Mouse (Mus musculus): ENCODE data around the gene Fbxl19.
"Not testable (repeated sequence)": the region's sequence is repeated elsewhere in the genome, so short reads cannot be mapped to it uniquely, and the experiment has no call there.

The Fbxl19 gene

DNA sequence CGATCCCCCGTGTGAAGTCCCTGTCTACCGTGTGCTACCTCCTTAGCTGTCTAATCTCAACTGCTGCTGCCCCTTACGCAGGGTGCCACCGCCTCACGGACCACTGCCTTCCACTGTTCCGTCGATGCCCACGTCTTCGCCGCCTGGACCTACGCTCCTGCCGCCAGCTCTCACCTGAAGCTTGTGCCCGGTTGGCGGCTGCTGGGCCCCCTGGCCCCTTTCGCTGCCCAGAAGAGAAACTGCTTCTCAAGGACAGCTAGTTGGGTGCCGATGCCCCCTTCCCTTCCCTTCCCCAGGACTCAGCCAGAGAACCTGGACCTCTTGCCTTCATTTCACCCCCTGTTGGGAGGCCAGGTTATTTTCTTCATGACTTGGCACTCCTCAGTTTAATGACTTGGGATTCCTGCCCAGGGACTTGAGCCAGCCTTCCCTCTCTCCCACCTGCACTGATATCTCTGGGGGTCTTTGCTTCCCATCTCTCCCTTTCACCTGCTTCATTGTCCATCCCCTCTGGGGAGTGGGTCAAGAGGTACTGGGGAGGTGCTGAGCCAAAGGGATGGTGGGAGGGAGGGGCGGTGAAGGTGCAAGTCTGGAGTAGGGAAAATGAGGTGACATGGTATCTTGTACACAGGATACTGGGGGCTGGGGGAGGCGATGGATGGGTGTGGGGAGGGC lies 23.5 kb downstream of the Fbxl19 start:
- DNase-seq (ENCODE audit: low spot score in 2 of 2): no peak

- no peak for DNase-seq (ENCODE audit: low spot score in 2 of 2)
Measured at GRCm38 (mm10) chr7:127768346-127768996, 24.1 kb downstream of the Fbxl19 start.

DNA sequence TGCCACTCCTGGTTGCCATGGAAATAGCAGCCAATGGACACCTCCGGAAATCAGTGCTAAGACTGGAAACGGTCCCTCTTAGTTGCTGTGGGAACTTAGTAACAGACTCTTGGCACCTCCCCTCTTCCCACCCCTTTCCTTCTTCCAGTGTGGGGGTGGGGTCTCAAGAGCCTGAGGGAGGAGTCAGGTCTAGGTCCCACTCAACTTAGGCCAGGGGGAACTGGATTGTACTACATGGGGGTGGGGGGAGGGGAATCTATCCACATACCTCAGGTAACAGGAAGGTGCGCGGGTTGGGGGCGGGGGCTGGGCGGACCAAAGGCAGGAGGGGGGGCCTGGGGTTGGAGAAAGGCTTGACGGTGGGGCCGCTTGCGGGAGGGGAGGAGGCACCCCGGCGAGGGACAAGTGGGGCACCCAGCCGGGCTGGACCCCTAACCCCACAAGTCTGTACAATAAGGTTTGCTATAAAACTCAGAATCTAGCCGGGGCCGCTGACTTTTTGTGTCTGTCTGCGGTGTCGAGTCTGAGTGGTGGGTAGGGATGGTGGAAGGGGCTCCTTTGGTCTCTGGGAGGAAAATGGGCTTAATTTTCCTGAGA lies 24.8 kb downstream of the Fbxl19 start:
- peak; percentile 98 to 99 for DNase-seq (ENCODE audit: low spot score in 2 of 2)

DNA sequence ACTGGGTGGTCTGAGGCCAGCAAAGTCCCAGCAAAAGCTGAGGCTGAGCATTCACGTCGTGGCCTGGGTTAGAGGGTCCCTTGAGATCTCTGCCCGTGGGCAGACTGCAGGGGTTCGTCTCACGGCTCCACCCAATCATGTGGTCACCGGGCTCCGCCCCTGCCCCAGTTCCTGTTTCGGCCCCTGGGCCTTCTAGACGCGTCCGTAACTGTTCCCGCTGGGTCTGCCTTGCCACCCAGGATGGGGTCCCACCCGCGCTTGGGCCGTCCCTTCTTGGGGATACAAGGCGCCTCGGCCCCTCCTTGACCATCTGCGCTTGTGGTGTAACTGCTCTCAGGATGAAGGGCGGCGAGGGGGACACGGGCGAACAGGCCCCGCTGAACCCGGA lies 25.3 kb downstream of the Fbxl19 start, which contains the start of gene Orai3:
TSS of gene Orai3 (plus strand) at position 165 of the 388 bp plus-strand sequence.
- DNase-seq (ENCODE audit: low spot score in 2 of 2): peak; percentile 92 to 95

- DNase-seq (ENCODE audit: low spot score in 2 of 2): peak in 1 of 2 experiments; percentile 46
Measured at GRCm38 (mm10) chr7:127770039-127770905, 25.9 kb downstream of the Fbxl19 start.

DNA sequence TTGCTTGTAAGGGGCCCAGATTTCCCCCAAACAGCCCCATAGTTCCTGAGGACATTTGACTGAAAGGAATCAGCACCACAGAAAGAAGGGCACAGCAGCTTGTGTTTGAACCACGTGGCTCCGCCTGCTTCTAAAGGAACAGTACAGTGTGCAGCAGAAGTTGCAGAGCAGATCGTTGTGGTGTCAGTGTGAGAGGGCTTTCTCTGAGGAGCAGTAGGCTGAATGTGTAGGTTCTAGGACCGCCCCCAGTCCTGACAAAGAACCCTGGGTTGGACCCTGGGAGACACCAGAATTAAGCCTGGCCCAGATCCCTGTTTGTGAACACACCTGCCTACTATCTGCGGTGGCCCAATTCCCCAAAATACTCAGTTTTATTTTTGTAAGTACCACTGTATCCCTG lies 26.9 kb downstream of the Fbxl19 start:
- no peak for DNase-seq (ENCODE audit: low spot score in 2 of 2)

DNA sequence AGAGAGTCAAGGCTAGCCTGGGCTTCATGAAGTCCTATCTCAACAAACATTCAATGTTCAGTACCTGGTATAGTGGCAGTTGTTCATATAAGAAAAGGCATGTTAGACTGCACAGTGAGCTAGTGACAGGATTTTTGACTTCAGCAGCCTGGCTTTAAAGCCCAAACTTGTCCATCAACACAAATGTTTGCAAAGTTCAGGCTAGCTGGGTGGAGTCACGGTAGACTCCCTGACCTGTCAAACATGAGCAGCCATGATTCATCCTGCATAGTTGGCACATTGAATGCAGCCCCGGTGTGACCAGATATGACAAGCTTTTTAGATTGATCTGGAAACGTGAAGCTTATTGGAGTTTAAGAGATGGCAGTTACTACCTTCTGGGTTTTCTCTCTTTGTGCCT lies 27.7 kb downstream of the Fbxl19 start:
- no peak for DNase-seq (ENCODE audit: low spot score in 2 of 2)

DNA sequence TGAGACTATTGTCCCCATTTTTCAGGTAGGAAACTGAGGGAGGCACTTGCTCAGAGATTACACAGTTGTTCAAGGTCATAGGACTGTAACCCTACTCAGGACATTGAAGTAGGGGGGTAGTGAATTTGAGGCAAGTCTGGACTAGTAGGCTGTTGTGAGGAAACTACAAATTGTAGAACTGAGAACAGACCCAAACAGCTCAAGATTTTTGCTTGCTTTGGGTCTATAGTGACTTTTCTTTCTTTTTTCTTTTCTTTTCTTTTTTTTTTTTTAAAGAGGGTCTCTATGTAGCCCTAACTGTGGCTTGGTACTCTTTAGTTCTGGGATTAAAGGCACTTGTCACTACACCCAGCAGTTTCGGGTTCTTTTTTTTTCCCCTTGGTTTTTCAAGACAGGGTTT lies 28.2 kb downstream of the Fbxl19 start:
- no peak for DNase-seq (ENCODE audit: low spot score in 2 of 2)

- DNase-seq (ENCODE audit: low spot score in 2 of 2): peak in 1 of 2 experiments; percentile 45
Measured at GRCm38 (mm10) chr7:127773664-127774384, 29.5 kb downstream of the Fbxl19 start.

DNA sequence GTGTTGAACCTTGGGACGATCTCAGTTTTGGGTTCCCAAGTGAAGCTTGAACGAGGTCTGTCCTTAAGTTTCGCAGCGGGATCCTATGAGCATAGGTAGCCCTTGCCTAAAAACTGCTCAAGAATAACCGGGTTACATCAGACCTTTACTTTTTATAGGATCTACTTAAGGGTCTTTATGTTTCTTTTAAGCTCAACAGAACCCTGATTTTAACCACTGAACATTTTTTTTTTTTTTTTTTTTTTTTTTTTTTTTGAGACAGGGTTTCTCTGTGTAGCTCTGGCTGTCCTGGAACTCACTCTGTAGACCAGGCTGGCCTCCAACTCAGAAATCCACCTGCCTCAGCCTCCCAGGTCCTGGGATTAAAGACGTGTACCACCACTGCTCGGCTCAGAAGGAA lies 31.5 kb downstream of the Fbxl19 start:
- not testable (repeated sequence) for DNase-seq (ENCODE audit: low spot score in 2 of 2)

GRCm38 (mm10) chr7:127776426-127776825 lies 32.1 kb downstream of the Fbxl19 start, which contains the start of gene Setd1a:
TSS of gene Setd1a (plus strand) at chr7:127776670.
- DNase-seq (ENCODE audit: low spot score in 2 of 2): peak; percentile 75 to 84

DNA sequence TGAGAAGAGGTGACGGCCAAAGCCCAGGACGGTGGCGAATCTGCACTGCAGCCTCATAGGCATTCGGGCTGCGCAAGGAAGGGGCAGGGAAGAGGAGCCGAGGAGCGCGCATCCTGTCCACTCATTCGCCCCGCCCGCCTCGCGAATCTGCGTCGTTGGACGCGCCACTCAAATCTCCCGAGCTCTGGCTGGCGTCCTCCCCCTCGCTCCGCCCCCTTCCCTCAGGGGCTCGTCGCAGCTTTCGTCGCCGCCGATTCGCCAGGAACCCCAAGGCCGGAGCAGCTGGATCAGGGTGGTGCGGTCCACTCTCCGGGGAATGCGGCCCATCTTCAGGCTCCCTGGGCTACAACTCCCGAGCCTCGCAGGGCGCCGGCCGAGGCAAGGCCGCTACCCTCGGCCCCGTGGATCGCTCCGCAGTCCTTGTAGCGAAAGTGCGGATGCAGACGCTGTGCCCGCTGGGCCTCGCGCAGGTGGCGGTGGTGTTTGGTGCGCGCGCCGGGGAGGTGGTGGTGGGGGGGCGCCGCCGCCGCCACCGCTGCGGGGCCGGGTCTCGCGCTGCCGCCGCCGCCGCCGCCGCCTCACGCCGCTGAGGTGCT lies 32.6 kb downstream of the Fbxl19 start:
- peak; percentile 93 to 96 for DNase-seq (ENCODE audit: low spot score in 2 of 2)

GRCm38 (mm10) chr7:127777474-127778266 lies 33.3 kb downstream of the Fbxl19 start:
- peak in 1 of 2 experiments; percentile 38 for DNase-seq (ENCODE audit: low spot score in 2 of 2)

DNA sequence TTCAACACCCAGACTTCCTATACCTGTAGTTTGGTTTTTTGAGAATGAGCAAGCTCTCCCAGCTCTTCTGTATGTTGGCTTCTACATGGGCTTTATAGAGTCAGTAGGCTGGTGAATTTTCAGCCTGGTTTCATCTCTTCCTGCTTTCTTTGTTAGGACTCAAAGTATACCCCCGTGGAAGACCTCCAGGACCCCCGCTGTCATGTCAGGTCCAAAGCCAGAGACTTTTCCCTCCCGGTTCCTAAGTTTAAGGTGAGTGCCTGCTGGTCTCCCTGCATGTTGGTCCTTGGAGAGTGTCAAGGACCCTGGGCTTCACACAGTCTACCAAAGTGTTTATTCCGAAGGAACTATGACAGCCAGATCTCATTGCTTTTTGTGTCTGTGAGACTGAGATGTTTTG lies 34.0 kb downstream of the Fbxl19 start:
- DNase-seq (ENCODE audit: low spot score in 2 of 2): no peak

- DNase-seq (ENCODE audit: low spot score in 2 of 2): no peak
Measured at GRCm38 (mm10) chr7:127785308-127785707, 41.0 kb downstream of the Fbxl19 start, which contains the start of gene Gm49388. TSS of gene Gm49388 (plus strand) at chr7:127785608.

DNA sequence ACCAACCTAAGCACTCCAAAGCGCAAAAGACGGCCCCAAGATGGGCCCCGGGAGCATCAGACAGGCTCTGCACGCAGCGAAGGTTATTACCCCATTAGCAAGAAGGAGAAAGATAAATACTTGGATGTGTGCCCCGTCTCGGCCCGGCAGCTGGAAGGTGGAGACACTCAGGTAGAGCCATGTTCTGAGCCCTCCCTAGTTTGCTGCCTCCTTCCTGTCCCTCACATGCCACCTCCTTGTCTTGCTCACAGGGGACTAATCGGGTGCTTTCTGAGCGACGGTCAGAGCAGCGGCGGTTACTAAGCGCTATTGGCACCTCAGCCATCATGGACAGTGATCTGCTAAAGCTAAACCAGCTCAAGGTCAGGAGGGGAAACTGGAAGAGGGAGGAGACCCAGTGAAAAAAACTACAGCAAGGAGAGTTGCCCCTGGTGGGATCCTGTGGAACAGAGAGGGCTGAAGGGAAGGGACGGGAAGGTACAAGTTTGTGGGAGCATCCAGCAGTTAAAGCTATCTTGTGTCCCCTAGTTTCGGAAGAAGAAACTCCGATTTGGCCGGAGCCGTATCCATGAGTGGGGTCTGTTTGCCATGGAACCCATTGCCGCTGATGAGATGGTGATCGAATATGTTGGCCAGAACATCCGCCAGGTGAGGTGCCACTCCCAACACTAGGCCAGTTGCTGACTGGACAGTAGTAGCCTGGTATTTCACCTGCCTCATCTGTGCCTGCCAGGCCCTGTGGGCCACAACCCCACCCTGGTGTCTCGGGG lies 52.9 kb downstream of the Fbxl19 start:
- DNase-seq (ENCODE audit: low spot score in 2 of 2): no peak

DNA sequence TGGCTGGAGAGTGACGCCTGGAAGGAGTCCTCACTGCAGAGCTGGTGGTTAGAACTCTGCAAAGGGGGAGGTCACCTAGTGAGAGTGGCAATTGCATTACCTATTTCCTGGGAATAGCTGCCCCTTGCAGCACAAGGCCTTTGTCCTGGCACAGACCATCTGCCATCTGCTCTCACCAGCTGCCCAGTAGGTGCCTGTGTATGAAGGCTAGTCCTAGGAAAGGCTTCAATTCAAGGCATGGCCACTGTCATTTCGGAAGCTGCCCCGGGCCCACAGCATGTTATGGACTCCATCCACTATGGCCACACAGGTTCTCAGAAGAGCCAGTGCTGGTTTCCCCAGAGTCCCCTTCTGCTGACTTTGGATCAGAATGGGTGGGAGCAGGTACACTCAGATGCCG lies 54.2 kb downstream of the Fbxl19 start:
- no peak for DNase-seq (ENCODE audit: low spot score in 2 of 2)

DNA sequence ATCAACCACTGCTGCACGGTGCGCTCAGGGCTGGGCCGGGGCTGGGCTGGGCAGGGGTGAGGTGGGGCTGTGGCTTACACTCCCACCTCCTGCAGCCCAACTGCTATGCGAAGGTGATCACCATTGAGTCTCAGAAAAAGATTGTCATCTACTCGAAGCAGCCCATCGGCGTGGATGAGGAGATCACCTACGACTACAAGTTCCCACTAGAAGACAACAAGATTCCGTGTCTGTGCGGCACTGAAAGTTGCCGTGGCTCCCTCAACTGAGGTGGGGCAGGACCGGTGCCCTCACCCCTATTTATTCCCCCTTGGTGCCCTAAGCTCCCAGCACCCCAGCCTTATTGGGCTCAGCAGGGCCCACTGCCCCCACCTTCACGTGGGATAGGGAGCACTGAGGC lies 54.9 kb downstream of the Fbxl19 start:
- DNase-seq (ENCODE audit: low spot score in 2 of 2): no peak

DNA sequence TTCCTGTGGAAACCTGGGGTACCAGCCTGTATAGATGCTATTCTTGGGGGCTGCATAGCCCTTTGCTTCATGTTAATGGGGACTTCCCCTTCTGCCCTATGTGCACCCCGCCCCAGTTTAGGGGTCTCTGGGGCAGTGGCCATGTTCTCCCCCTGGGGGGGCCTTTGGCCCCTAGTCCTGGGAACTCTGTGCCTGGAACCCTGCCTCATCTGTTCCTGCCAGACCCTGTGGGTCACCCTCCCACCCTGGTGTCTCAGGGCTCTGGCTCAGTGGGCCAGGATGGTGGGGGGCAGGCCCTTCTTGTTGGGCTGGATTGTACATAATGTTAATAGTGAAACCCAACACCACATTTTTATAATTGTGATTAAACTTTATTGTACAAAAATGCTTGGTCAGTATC lies 55.4 kb downstream of the Fbxl19 start:
- no peak for DNase-seq (ENCODE audit: low spot score in 2 of 2)

All from heart, adult 9 months (tissue).